Mouse (Mus musculus) neural tube, embryonic 12.5 days (tissue): ENCODE measurements around the gene Eif4g1. TPM values are rescaled to one million over a fixed set of nuclear protein-coding genes. Genes with fewer than 3 reads are reported as not detected.
A peak's percentile ranks its signal among the peaks of the same experiment; 100 is the strongest.

Experiments
- ATAC-seq: fragments of 200-750 bp; cut with Nextera tagmentation; 2 replicates; pipeline ENCODE4 v1.8.0; 2017; ENCODE audit warnings: low read depth, mild to moderate bottlenecking, moderate TSS enrichment, moderate library complexity; ENCODE audit not compliant: low FRiP score
- H3K27ac ChIP-seq: fragments of 300-500 bp; sonication (generic); 2 replicates; pipeline ENCODE4 v1.5.1; 2016
- H3K27me3 ChIP-seq: fragments of 300-500 bp; sonication (generic); replicated peaks from 2 replicates; pipeline ENCODE4 v1.6.1; 2016; ENCODE audit warnings: mild to moderate bottlenecking
- H3K36me3 ChIP-seq: fragments of 300-500 bp; sonication (generic); 2 replicates; pipeline ENCODE4 v1.6.1; 2016; ENCODE audit warnings: mild to moderate bottlenecking
- H3K4me1 ChIP-seq: fragments of 300-500 bp; sonication (generic); 2 replicates; pipeline ENCODE4 v1.6.1; 2016
- H3K4me2 ChIP-seq: fragments of 300-500 bp; sonication (generic); replicated peaks from 2 replicates; pipeline ENCODE4 v1.6.1; 2016; ENCODE audit warnings: mild to moderate bottlenecking
- H3K4me3 ChIP-seq: fragments of 300-500 bp; sonication (generic); 2 replicates; pipeline ENCODE4 v1.5.1; 2016
- H3K9ac ChIP-seq: fragments of 300-500 bp; sonication (generic); 2 replicates; pipeline ENCODE4 v1.6.1; 2016; ENCODE audit warnings: mild to moderate bottlenecking
- H3K9me3 ChIP-seq: fragments of 300-500 bp; sonication (generic); 2 replicates; pipeline ENCODE4 v1.6.1; 2016; ENCODE audit warnings: mild to moderate bottlenecking
- WGBS: fragments of 180-500 bp; shearing (Covaris S2); methylation state at CpG from one replicate; pipeline ENCODE4 v1.1.7; 2016; 5-methylcytosine and 5-hydroxymethylcytosine counted together
- polyA plus RNA-seq: library from polyadenylated mRNA; unstranded; fragments of >200 nt; fragmentation: Nextera tagmentation; extraction: Ambion mirVana; gene quantifications from 2 replicates; pipeline ENCODE4 v1.2.1, GENCODE M21; 2016

Eif4g1 gene
- polyA plus RNA-seq, 1 experiment from 2014 or later = 183 TPM

- Histone ChIP-seq H3K9me3 (no peaks in the 10 kb centered on the region), H3K4me2 (no peak overlapping the region), H3K4me1 (no peaks in the 10 kb centered on the region), H3K9ac (no peak overlapping the region), H3K36me3 (no peaks in the 10 kb centered on the region), H3K27ac (no peak overlapping the region), H3K4me3 (no peak overlapping the region), H3K27me3 (no peaks in the 10 kb centered on the region)
- ATAC-seq = no peak
- 83% methylated on average over 8 of the region's 8 CpGs for WGBS
Measured at GRCm38 (mm10) chr16:20638367-20638766, 29.7 kb upstream of the Eif4g1 start.

GRCm38 (mm10) chr16:20642161-20642560, 26.0 kb upstream of the Eif4g1 start:
- no peak overlapping the region for H3K27ac ChIP-seq
- H3K4me1 ChIP-seq = no peaks in the 10 kb centered on the region
- H3K36me3 ChIP-seq = no peaks in the 10 kb centered on the region
- no peak overlapping the region for H3K4me2 ChIP-seq
- H3K9ac ChIP-seq = no peak overlapping the region
- no peaks in the 10 kb centered on the region for H3K27me3 ChIP-seq
- peak; percentile 48; the same call in 1 of the 2 replicates for ATAC-seq
- no peaks in the 10 kb centered on the region for H3K9me3 ChIP-seq
- WGBS = 3% methylated on average over 8 of the region's 8 CpGs
- H3K4me3 ChIP-seq = no peak overlapping the region

DNA sequence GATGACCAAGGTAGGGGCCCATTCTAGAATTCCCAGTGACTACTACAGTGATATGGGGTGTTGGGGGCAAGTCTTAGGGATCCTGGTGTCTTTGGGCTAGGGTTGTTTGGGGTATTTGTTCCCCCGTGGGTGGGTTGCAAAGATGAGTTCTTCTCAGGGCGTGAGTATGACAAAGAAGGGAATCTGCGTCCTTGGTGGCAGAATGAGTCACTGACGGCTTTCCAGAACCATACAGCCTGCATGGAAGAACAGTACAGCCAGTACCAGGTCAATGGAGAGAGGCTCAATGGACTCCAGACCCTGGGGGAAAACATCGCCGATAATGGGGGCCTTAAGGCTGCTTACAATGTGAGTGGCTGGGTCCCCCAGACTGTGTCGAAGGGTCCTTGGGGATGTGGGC, 24.2 kb upstream of the Eif4g1 start:
- no peak for ATAC-seq
- H3K4me3 ChIP-seq = no peak overlapping the region
- no peaks in the 10 kb centered on the region for H3K36me3 ChIP-seq
- 93% methylated on average over 7 of the region's 7 CpGs for WGBS
- no peak overlapping the region for H3K4me2 ChIP-seq
- H3K4me1 ChIP-seq = no peaks in the 10 kb centered on the region
- H3K9me3 ChIP-seq = no peaks in the 10 kb centered on the region
- H3K27me3 ChIP-seq = no peaks in the 10 kb centered on the region
- no peak overlapping the region for H3K27ac ChIP-seq
- H3K9ac ChIP-seq = no peak overlapping the region

GRCm38 (mm10) chr16:20651076-20651946, 16.8 kb upstream of the Eif4g1 start, which contains the start of gene Psmd2:
Psmd2 (plus strand) TSS chr16:20651652.
- peak; percentile 95 for ATAC-seq
- Histone ChIP-seq H3K9ac (peak within 1 kb of the TSS; percentile 87), H3K36me3 (peaks cover 20% of the 10 kb centered on the region), H3K27me3 (no peaks in the 10 kb centered on the region), H3K9me3 (no peaks in the 10 kb centered on the region), H3K4me1 (peaks cover 16% of the 10 kb centered on the region), H3K4me2 (peak within 1 kb of the TSS; percentile 91), H3K27ac (no peak within 1 kb of the TSS), H3K4me3 (peak within 1 kb of the TSS; percentile 71)
- WGBS = 2% methylated on average over 46 of the region's 46 CpGs

GRCm38 (mm10) chr16:20651947-20652310, 16.2 kb upstream of the Eif4g1 start:
- Histone ChIP-seq H3K27ac (no peak overlapping the region), H3K36me3 (peaks cover 26% of the 10 kb centered on the region), H3K4me3 (peak overlapping the region; percentile 71), H3K4me1 (peaks cover 16% of the 10 kb centered on the region), H3K9me3 (no peaks in the 10 kb centered on the region), H3K27me3 (no peaks in the 10 kb centered on the region), H3K9ac (peak overlapping the region; percentile 87), H3K4me2 (peak overlapping the region; percentile 91)
- no peak for ATAC-seq
- 11% methylated on average over 12 of the region's 12 CpGs for WGBS

- WGBS = 51% methylated on average over 2 of the region's 2 CpGs
- no peak for ATAC-seq
- Histone ChIP-seq H3K4me3 (no peak overlapping the region), H3K27ac (no peak overlapping the region), H3K36me3 (peaks cover 40% of the 10 kb centered on the region), H3K9ac (no peak overlapping the region), H3K4me2 (peak overlapping the region; percentile 91; the same call in 1 of the 2 replicates), H3K27me3 (no peaks in the 10 kb centered on the region), H3K9me3 (no peaks in the 10 kb centered on the region), H3K4me1 (peaks cover 16% of the 10 kb centered on the region)
Measured at GRCm38 (mm10) chr16:20653315-20653714, 14.8 kb upstream of the Eif4g1 start.

DNA sequence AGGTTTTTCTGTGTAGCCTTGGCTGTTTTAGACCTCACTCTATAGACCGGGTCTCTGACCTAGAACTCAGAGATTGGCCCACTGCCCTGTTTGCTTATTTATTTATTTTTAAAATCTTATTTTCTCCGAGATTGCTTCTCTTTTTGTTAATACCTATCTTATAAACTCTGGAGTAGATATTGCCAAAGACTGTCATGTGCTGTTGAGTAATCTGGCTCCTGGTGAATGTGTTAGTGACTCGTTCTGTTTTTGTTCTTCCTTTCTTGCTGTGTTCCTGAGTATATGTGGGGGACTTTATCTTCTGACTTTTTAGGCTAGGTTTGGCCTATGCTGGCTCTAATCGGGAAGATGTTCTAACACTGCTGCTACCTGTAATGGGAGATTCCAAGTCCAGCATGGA, 10.5 kb upstream of the Eif4g1 start:
- Histone ChIP-seq H3K9me3 (no peaks in the 10 kb centered on the region), H3K27me3 (no peaks in the 10 kb centered on the region), H3K9ac (no peak overlapping the region), H3K4me2 (no peak overlapping the region), H3K36me3 (peaks cover 82% of the 10 kb centered on the region), H3K4me3 (no peak overlapping the region), H3K4me1 (peaks cover 6% of the 10 kb centered on the region), H3K27ac (no peak overlapping the region)
- WGBS = 91% methylated on average over 4 of the region's 4 CpGs
- no peak for ATAC-seq

GRCm38 (mm10) chr16:20670291-20670690, 2.2 kb downstream of the Eif4g1 start:
- WGBS = 92% methylated on average over 3 of the region's 3 CpGs

DNA sequence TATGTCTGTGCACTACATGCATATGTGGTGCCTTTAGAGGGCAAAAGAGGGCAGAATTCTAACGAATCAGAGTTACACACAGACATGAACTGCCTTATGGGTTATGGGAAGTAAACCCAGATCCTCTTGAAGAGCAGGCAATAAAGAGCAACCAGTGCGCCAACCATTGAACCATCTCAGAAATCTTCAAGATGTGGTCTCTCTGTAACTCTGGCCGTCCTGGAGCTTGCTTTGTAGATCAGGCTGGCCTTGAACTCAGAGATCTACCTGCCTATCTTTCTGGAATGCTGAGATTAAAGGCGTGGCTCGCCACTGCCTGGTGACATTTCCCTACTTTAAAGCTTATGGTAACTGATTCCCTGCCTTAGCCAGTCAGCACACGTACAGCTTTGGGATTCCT, 3.8 kb downstream of the Eif4g1 start:
- Histone ChIP-seq H3K4me2 (peak overlapping the region; percentile 99), H3K9me3 (no peaks in the 10 kb centered on the region), H3K4me1 (peaks cover 15% of the 10 kb centered on the region), H3K27ac (no peak overlapping the region), H3K27me3 (no peaks in the 10 kb centered on the region), H3K4me3 (peak overlapping the region; percentile 98; the same call in 1 of the 2 replicates), H3K9ac (no peak overlapping the region), H3K36me3 (peaks cover 16% of the 10 kb centered on the region)
- WGBS = 28% methylated on average over 6 of the region's 6 CpGs
- no peak for ATAC-seq

More at GRCm38 (mm10) chr16:20670291-20670690, 2.2 kb downstream of the Eif4g1 start:
- Histone ChIP-seq H3K27me3 (no peaks in the 10 kb centered on the region), H3K4me1 (peaks cover 15% of the 10 kb centered on the region), H3K27ac (no peak overlapping the region), H3K9ac (no peak overlapping the region), H3K36me3 (peaks cover 2% of the 10 kb centered on the region), H3K4me2 (no peak overlapping the region), H3K9me3 (no peaks in the 10 kb centered on the region), H3K4me3 (no peak overlapping the region)
- ATAC-seq = no peak

DNA sequence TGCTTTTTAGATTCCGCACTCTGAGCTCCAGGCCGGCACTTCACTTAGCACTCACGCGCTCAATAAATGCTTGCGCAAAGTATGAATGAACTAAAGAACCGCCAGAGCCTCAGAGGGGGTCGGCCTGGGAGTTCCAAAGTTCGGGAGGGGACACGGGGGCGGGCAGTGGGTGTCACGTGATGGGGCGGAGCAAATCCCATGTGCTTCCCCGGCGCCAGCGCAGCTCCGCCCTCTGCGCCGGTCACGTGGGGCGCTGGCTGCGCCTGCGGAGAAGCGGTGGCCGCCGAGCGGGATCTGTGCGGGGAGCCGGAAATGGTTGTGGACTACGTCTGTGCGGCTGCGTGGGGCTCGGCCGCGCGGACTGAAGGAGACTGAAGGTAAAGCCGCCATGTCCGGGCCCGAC, 4.4 kb downstream of the Eif4g1 start:
- ATAC-seq = peak; percentile 94
- H3K36me3 ChIP-seq = peaks cover 22% of the 10 kb centered on the region
- peak overlapping the region; percentile 99 for H3K4me2 ChIP-seq
- H3K27me3 ChIP-seq = no peaks in the 10 kb centered on the region
- H3K27ac ChIP-seq = peak overlapping the region; percentile 83
- peaks cover 15% of the 10 kb centered on the region for H3K4me1 ChIP-seq
- H3K9me3 ChIP-seq = no peaks in the 10 kb centered on the region
- peak overlapping the region; percentile 97 for H3K9ac ChIP-seq
- H3K4me3 ChIP-seq = peak overlapping the region; percentile 98
- WGBS = 1% methylated on average over 38 of the region's 38 CpGs

DNA sequence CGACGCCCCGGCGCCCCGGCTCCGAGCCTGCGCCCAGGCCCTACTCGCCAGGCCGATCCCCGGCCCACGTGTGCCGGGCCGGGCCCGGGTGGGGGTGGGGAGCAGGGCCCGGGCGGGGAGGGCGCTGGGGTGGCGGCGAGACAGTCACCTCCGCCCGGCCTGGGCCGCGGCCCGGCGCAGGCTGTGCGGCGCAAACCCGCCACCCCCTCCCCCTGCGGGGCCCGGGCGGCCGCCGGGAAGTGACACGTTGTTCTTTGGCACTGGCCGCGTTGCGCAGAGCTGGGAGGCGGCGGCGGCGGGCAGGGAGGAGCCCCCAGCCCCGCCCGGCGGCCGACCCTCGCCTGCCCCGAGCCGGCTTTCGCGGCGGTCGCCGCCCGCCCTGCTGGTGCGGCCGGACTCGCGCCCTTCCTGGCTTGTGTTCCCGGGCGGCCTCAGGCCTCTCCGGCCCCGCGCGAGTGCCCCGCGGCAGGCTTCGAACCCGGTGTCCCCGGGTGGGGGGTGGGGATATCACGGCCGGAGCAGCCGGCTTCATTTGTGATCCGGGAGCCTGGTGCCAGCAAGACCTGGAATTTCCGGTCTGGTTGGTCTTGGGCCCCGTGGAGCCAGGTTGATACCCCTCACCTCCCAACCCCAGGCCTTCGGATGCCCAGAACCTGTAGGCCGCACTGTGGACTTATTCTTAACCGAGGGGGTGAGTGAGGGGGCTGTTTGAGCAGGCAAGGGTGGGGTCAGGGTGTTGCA, 5.0 kb downstream of the Eif4g1 start:
- H3K9me3 ChIP-seq = no peaks in the 10 kb centered on the region
- WGBS = under 1% methylated on average over 55 of the region's 78 CpGs
- H3K4me1 ChIP-seq = peaks cover 15% of the 10 kb centered on the region
- H3K27me3 ChIP-seq = no peaks in the 10 kb centered on the region
- H3K9ac ChIP-seq = peak overlapping the region; percentile 97
- H3K4me3 ChIP-seq = peak overlapping the region; percentile 98
- H3K4me2 ChIP-seq = peak overlapping the region; percentile 99
- peak; percentile 85 for ATAC-seq
- peaks cover 28% of the 10 kb centered on the region for H3K36me3 ChIP-seq
- peak overlapping the region; percentile 83 for H3K27ac ChIP-seq

- Histone ChIP-seq H3K36me3 (peaks cover 35% of the 10 kb centered on the region), H3K4me2 (peak overlapping the region; percentile 99), H3K27me3 (no peaks in the 10 kb centered on the region), H3K4me3 (peak overlapping the region; percentile 98), H3K27ac (no peak overlapping the region), H3K9ac (peak overlapping the region; percentile 97), H3K4me1 (peaks cover 15% of the 10 kb centered on the region), H3K9me3 (no peaks in the 10 kb centered on the region)
- WGBS = 12% methylated on average over 14 of the region's 14 CpGs
- ATAC-seq = no peak
Measured at GRCm38 (mm10) chr16:20673706-20674303, 5.7 kb downstream of the Eif4g1 start.
